Mouse (Mus musculus) midbrain, embryonic 15.5 days (tissue): ENCODE measurements around the gene Zscan29. TPM values are rescaled to one million over a fixed set of nuclear protein-coding genes. Genes with fewer than 3 reads are reported as not detected.

Source experiments
- ATAC-seq: fragments of 200-750 bp; cut with Nextera tagmentation; replicated peaks from 2 replicates; pipeline ENCODE4 v1.8.0; 2017; ENCODE audit warnings: moderate TSS enrichment
- H3K27ac ChIP-seq: fragments of 300-500 bp; sonication (generic); 2 replicates; pipeline ENCODE4 v1.5.1; 2015; ENCODE audit warnings: mild to moderate bottlenecking, inconsistent platforms
- H3K27me3 ChIP-seq: fragments of 300-500 bp; sonication (generic); replicated peaks from 2 replicates; pipeline ENCODE4 v1.6.1; 2015; ENCODE audit warnings: inconsistent platforms
- H3K36me3 ChIP-seq: fragments of 300-500 bp; sonication (generic); replicated peaks from 2 replicates; pipeline ENCODE4 v1.6.1; 2015; ENCODE audit warnings: inconsistent platforms
- H3K4me1 ChIP-seq: fragments of 300-500 bp; sonication (generic); 2 replicates; pipeline ENCODE4 v1.6.1; 2015; ENCODE audit warnings: inconsistent platforms
- H3K4me2 ChIP-seq: fragments of 300-500 bp; sonication (generic); 2 replicates; pipeline ENCODE4 v1.6.1; 2015; ENCODE audit warnings: inconsistent platforms, mild to moderate bottlenecking, moderate library complexity
- H3K4me3 ChIP-seq: fragments of 300-500 bp; sonication (generic); 2 replicates; pipeline ENCODE4 v1.5.1; 2015; ENCODE audit warnings: mild to moderate bottlenecking, inconsistent platforms
- H3K9ac ChIP-seq: fragments of 300-500 bp; sonication (generic); 2 replicates; pipeline ENCODE4 v1.6.1; 2015; ENCODE audit warnings: mild to moderate bottlenecking, inconsistent platforms
- H3K9me3 ChIP-seq: fragments of 300-500 bp; sonication (generic); 2 replicates; pipeline ENCODE4 v1.6.1; 2016; ENCODE audit warnings: inconsistent platforms
- WGBS: fragments of 180-500 bp; shearing (Covaris S2); methylation state at CpG from one replicate; pipeline ENCODE4 v1.1.7; 2015; ENCODE audit warnings: mixed read lengths; 5-methylcytosine and 5-hydroxymethylcytosine counted together
- polyA plus RNA-seq: library from polyadenylated mRNA; unstranded; fragments of >200 nt; fragmentation: Nextera tagmentation; extraction: Ambion mirVana; gene quantifications from 2 replicates; pipeline ENCODE4 v1.2.1, GENCODE M21; 2015

Gene Zscan29
- 7.0 and 7.1 TPM in 2 replicates for polyA plus RNA-seq

- Histone ChIP-seq H3K9ac (peak within 1 kb of the TSS; percentile 77), H3K27ac (peak within 1 kb of the TSS; percentile 88), H3K4me1 (peaks cover 32% of the 10 kb centered on the region), H3K4me2 (peak within 1 kb of the TSS; percentile 79), H3K36me3 (peaks cover 18% of the 10 kb centered on the region; the same call in 1 of the 2 replicates), H3K27me3 (no peaks in the 10 kb centered on the region), H3K4me3 (peak within 1 kb of the TSS; percentile 97), H3K9me3 (no peaks in the 10 kb centered on the region)
- ATAC-seq: peak; percentile 98
- under 1% methylated on average over 66 of the region's 66 CpGs for WGBS
Measured at GRCm38 (mm10) chr2:121170980-121171742, at the start of gene Zscan29. Gene Zscan29 (minus strand): TSS chr2:121171125.

- Histone ChIP-seq H3K9ac (no peak overlapping the region), H3K27me3 (no peaks in the 10 kb centered on the region), H3K36me3 (peaks cover 61% of the 10 kb centered on the region), H3K4me2 (no peak overlapping the region), H3K9me3 (no peaks in the 10 kb centered on the region), H3K4me1 (no peaks in the 10 kb centered on the region), H3K27ac (no peak overlapping the region), H3K4me3 (no peak overlapping the region)
- no peak for ATAC-seq
Measured at GRCm38 (mm10) chr2:121219994-121220393, 49.1 kb upstream of the Zscan29 start.

GRCm38 (mm10) chr2:121219177-121219576 lies 48.3 kb upstream of the Zscan29 start:
- H3K4me2 ChIP-seq: no peak overlapping the region
- H3K9ac ChIP-seq: no peak overlapping the region
- peaks cover 65% of the 10 kb centered on the region for H3K36me3 ChIP-seq

DNA sequence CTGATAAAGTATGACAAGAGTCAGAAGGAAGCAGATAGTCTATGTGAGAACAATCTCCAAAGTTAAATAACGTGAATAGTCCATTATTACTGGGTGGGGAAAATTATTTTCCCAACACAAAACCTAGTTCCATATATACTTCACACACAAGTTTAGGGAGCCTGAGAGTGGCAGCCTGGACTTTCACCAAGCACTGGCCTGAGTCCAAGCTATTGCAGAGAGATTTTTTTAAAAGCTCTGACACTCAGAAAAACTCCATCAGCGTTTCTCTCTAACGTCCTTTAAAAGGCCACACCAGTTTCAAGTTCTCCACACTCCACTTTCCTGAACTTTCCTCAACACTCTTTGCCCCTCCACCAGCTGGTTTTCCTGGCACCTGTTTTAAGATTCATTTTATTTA lies 43.6 kb upstream of the Zscan29 start:
- no peaks in the 10 kb centered on the region for H3K9me3 ChIP-seq
- H3K27me3 ChIP-seq: no peaks in the 10 kb centered on the region
- H3K36me3 ChIP-seq: peaks cover 62% of the 10 kb centered on the region
- H3K9ac ChIP-seq: no peak overlapping the region
- H3K27ac ChIP-seq: no peak overlapping the region
- no peaks in the 10 kb centered on the region for H3K4me1 ChIP-seq
- no peak overlapping the region for H3K4me3 ChIP-seq
- no peak for ATAC-seq
- H3K4me2 ChIP-seq: no peak overlapping the region
- 86% methylated on average over 3 of the region's 3 CpGs for WGBS

More at GRCm38 (mm10) chr2:121219177-121219576, 48.3 kb upstream of the Zscan29 start:
- H3K9me3 ChIP-seq: no peaks in the 10 kb centered on the region
- no peak for ATAC-seq
- H3K27me3 ChIP-seq: no peaks in the 10 kb centered on the region
- no peaks in the 10 kb centered on the region for H3K4me1 ChIP-seq
- no peak overlapping the region for H3K27ac ChIP-seq
- no peak overlapping the region for H3K4me3 ChIP-seq

DNA sequence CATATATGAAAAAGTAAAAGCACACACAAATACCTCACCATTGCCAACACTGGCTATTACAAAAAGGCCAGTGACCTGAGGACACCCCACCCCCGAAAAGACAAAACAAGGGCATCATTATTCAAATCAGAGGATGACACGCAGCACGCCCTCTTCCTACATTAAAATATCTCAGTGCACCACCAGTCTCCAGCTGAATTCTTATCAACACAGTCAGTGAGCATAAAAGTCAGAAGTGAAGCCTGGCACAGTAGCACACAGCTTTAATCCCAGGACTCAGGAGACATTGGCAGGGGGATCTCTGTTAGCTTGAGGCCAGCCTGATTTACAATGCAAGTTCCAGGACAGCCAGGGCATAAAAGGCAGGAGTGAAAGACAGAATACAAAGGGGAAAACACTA lies 35.6 kb upstream of the Zscan29 start:
- H3K4me3 ChIP-seq: no peak overlapping the region
- no peaks in the 10 kb centered on the region for H3K27me3 ChIP-seq
- H3K9ac ChIP-seq: no peak overlapping the region
- WGBS: 84% methylated on average over 3 of the region's 3 CpGs
- H3K36me3 ChIP-seq: peaks cover 86% of the 10 kb centered on the region
- H3K27ac ChIP-seq: no peak overlapping the region
- no peaks in the 10 kb centered on the region for H3K4me1 ChIP-seq
- no peak overlapping the region for H3K4me2 ChIP-seq
- no peaks in the 10 kb centered on the region for H3K9me3 ChIP-seq
- no peak for ATAC-seq

- WGBS: 95% methylated on average over 17 of the region's 17 CpGs
- no peak for ATAC-seq
Measured at GRCm38 (mm10) chr2:121204276-121204675, 33.4 kb upstream of the Zscan29 start.

DNA sequence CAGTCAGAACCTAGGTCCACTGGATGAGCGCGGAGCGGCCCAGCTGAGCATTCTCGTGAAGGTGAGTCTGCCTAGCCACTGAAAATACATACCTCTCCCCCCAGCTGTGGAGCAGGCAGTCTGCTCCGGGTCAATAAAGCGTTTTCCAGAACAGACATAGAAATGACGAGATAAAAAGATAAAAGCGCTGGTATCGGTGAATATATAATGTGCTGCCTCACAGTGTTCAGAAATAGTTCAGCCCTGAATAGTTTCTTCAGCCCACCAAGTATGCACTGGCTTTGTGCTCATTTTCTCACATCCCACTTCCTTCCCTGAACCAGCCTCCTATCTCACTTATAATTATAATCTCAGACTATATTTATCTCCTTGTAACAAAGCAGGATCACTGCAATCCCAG lies 24.5 kb upstream of the Zscan29 start:
- ATAC-seq: no peak
- WGBS: 87% methylated on average over 9 of the region's 9 CpGs
- Histone ChIP-seq H3K4me3 (no peak overlapping the region), H3K9me3 (no peaks in the 10 kb centered on the region), H3K4me2 (no peak overlapping the region), H3K9ac (no peak overlapping the region), H3K27ac (no peak overlapping the region), H3K4me1 (no peaks in the 10 kb centered on the region), H3K36me3 (peaks cover 84% of the 10 kb centered on the region), H3K27me3 (no peaks in the 10 kb centered on the region)

More at GRCm38 (mm10) chr2:121204276-121204675, 33.4 kb upstream of the Zscan29 start:
- Histone ChIP-seq H3K4me2 (no peak overlapping the region), H3K27ac (no peak overlapping the region), H3K27me3 (no peaks in the 10 kb centered on the region), H3K4me3 (no peak overlapping the region), H3K9me3 (no peaks in the 10 kb centered on the region), H3K36me3 (peaks cover 86% of the 10 kb centered on the region), H3K9ac (no peak overlapping the region), H3K4me1 (no peaks in the 10 kb centered on the region)

DNA sequence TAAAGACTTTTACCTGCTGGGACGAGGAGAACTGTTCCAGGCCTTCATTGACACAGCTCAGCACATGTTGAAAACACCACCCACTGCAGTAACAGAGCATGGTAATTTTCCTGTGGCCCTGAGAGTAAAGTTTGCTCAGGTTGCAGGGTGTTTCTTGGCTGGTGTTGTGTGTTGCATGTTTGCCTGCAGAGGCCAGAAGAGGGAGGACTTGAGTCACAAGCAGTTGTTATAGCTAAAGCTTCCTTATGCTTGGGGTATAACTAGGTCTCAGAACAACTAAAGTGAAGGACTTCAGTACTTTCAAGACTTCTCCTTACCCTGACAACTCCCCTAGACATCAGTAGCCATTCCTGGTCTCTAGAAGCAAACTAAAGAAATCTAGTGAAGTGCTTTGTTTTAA lies 17.6 kb upstream of the Zscan29 start:
- H3K27me3 ChIP-seq: no peaks in the 10 kb centered on the region
- no peaks in the 10 kb centered on the region for H3K9me3 ChIP-seq
- 81% methylated on average over 1 of the region's 1 CpGs for WGBS
- ATAC-seq: no peak
- no peak overlapping the region for H3K4me2 ChIP-seq
- H3K27ac ChIP-seq: no peak overlapping the region
- H3K4me3 ChIP-seq: no peak overlapping the region
- H3K9ac ChIP-seq: no peak overlapping the region
- no peaks in the 10 kb centered on the region for H3K4me1 ChIP-seq
- peaks cover 78% of the 10 kb centered on the region for H3K36me3 ChIP-seq

- no peak overlapping the region for H3K27ac ChIP-seq
- H3K36me3 ChIP-seq: peaks cover 61% of the 10 kb centered on the region
- WGBS: 96% methylated on average over 7 of the region's 7 CpGs
- no peak for ATAC-seq
- H3K4me3 ChIP-seq: no peak overlapping the region
- no peaks in the 10 kb centered on the region for H3K9me3 ChIP-seq
- H3K4me1 ChIP-seq: no peaks in the 10 kb centered on the region
- no peaks in the 10 kb centered on the region for H3K27me3 ChIP-seq
- no peak overlapping the region for H3K9ac ChIP-seq
- no peak overlapping the region for H3K4me2 ChIP-seq
Measured at GRCm38 (mm10) chr2:121184142-121184541, 13.2 kb upstream of the Zscan29 start.

- Histone ChIP-seq H3K36me3 (peaks cover 62% of the 10 kb centered on the region), H3K27ac (no peak overlapping the region), H3K9me3 (no peaks in the 10 kb centered on the region), H3K4me2 (no peak overlapping the region), H3K4me3 (no peak overlapping the region), H3K27me3 (no peaks in the 10 kb centered on the region), H3K4me1 (no peaks in the 10 kb centered on the region), H3K9ac (no peak overlapping the region)
- no peak for ATAC-seq
- 90% methylated on average over 5 of the region's 5 CpGs for WGBS
Measured at GRCm38 (mm10) chr2:121183431-121183830, 12.5 kb upstream of the Zscan29 start.

GRCm38 (mm10) chr2:121178828-121179479 lies 8.0 kb upstream of the Zscan29 start:
- WGBS: 91% methylated on average over 3 of the region's 3 CpGs
- Histone ChIP-seq H3K27ac (no peak overlapping the region), H3K4me2 (no peak overlapping the region), H3K4me1 (no peaks in the 10 kb centered on the region), H3K27me3 (no peaks in the 10 kb centered on the region), H3K36me3 (peaks cover 65% of the 10 kb centered on the region), H3K9me3 (no peaks in the 10 kb centered on the region), H3K9ac (no peak overlapping the region), H3K4me3 (no peak overlapping the region)
- no peak for ATAC-seq

DNA sequence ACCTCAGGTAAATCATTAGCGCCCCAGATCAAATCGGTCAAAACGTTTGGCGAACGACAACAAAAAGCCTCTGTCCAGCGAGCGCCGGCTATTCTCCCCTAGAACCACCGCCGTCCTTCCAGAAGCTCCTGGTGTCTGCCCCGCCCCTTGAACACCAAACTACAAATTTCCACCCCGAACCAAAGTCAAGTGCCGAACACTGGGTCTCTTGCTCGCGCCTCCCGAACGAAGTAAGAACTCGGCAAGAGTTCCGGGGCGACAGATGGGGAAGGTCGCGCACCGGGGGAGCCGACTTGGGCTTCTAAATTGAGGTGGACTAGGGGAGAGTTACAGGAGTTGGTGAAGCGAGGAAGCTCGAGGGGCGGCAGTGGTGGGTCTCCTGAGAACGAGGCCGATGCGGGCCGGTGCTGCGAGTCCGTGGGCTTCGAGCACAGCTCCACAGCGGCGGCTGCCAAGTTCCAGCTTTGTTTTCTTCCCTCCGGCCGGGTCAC lies 399 bp downstream of the Zscan29 start, which contains the start of gene Tubgcp4:
Gene Tubgcp4, plus strand, starts transcription at position 174 of the 491 bp plus-strand sequence.
- Histone ChIP-seq H3K36me3 (peaks cover 13% of the 10 kb centered on the region; the same call in 1 of the 2 replicates), H3K27me3 (no peaks in the 10 kb centered on the region), H3K9ac (peak within 1 kb of the TSS; percentile 77), H3K4me2 (peak within 1 kb of the TSS; percentile 79), H3K27ac (peak within 1 kb of the TSS; percentile 88), H3K4me1 (peaks cover 32% of the 10 kb centered on the region), H3K9me3 (no peaks in the 10 kb centered on the region), H3K4me3 (peak within 1 kb of the TSS; percentile 97)
- WGBS: 0% methylated on average over 38 of the region's 38 CpGs
- peak; percentile 79 for ATAC-seq
